Mouse (Mus musculus) liver, postnatal 0 days (tissue): ENCODE data around the gene Mst1.

Source experiments
- CTCF ChIP-seq: sonication (generic); IDR thresholded peaks from 2 replicates; pipeline ENCODE4 v1.5.1; 2016; ENCODE audit warnings: antibody characterized with exemption, low read depth
- EP300 ChIP-seq: IDR thresholded peaks from 2 replicates; pipeline ENCODE4 v1.6.1; 2016; ENCODE audit warnings: antibody characterized with exemption, low read depth, mild to moderate bottlenecking

DNA sequence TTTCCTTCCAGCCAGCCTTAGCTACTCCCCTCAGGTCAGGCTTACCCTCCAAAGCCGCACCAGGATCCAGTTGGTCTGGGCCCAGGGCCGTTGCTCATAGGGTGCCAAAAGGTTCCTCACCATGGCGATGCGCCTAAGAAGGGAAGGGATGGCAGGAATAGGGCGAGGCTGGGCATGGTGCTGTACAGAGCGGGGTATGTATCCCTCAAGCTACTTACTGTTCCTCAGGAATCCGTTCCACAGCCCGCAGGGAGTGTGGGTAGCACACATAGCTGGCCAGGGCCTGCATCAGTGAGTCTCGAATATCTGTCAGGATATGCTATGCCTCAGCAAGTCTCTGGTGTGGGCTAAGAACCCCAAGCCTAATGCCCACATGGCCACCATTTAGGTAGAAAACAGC, 21.9 kb upstream of the Mst1 start:
- TF ChIP-seq CTCF (no peak), EP300 (no peak)
